Mouse (Mus musculus) lung, postnatal 0 days (tissue): Measurements from ENCODE around the gene Gm28051.

Source experiments
- CTCF ChIP-seq: IDR thresholded peaks from 2 replicates; pipeline ENCODE4 v1.5.1; 2016; ENCODE audit warnings: antibody characterized with exemption, mild to moderate bottlenecking
- EP300 ChIP-seq: IDR thresholded peaks from 2 replicates; pipeline ENCODE4 v1.6.1; 2016; ENCODE audit warnings: antibody characterized with exemption, mild to moderate bottlenecking, control low read depth

DNA sequence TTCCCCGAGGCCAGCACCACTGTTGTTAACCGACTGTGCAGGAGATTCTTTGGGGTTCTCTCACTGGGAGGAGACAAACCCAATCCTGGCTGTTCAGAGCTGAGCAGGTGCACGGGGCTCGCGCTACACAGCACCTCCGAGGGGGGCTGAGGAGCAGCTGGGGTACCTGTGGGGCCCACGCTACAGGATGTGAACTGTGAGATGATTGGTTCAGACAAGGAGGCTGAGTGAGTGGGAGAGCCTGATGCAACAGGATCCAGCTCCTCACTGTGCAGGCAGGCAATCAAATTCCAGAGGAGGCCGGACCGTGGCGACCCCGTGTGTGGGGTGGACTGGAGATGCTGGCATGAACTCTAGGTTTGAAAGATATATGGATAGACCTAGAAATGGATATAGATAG is 35.1 kb downstream of the Gm28051 start:
- TF ChIP-seq CTCF (no peak), EP300 (no peak)
